Mouse (Mus musculus) limb, embryonic 14.5 days (tissue): ENCODE measurements at regions not wholly inside any gene's neighbourhood (a gene's known extent, or its start where the extent isn't known, plus 50 kb on each side); places are given as distances from the start of the nearest gene placed in this dataset.

Source experiments
- ATAC-seq: fragments of 200-750 bp; cut with Nextera tagmentation; 2 replicates; pipeline ENCODE4 v1.8.0; 2017; ENCODE audit warnings: low read depth, moderate number of reproducible peaks, moderate TSS enrichment; ENCODE audit not compliant: low FRiP score
- DNase-seq: peaks from one replicate; pipeline ENCODE4 v3.0.0-alpha.2; 2015; ENCODE audit warnings: low spot score
- H3K27ac ChIP-seq: fragments of 300-500 bp; sonication (generic); replicated peaks from 2 replicates; pipeline ENCODE4 v1.5.1; 2014; ENCODE audit warnings: low read depth, mild to moderate bottlenecking, low read length, moderate library complexity, mixed read lengths
- H3K27me3 ChIP-seq: fragments of 300-500 bp; sonication (generic); 2 replicates; pipeline ENCODE4 v1.6.1; 2014; ENCODE audit warnings: low read length, mixed read lengths; ENCODE audit not compliant: control insufficient read depth, insufficient read depth
- H3K36me3 ChIP-seq: fragments of 300-500 bp; sonication (generic); 2 replicates; pipeline ENCODE4 v1.6.1; 2014; ENCODE audit warnings: mild to moderate bottlenecking, low read length, moderate library complexity, mixed read lengths; ENCODE audit not compliant: control insufficient read depth, insufficient read depth
- H3K4me1 ChIP-seq: fragments of 300-500 bp; sonication (generic); 2 replicates; pipeline ENCODE4 v1.6.1; 2014; ENCODE audit warnings: antibody characterized with exemption, low read length, mixed read lengths; ENCODE audit not compliant: control insufficient read depth, insufficient read depth
- H3K4me2 ChIP-seq: fragments of 300-500 bp; sonication (generic); replicated peaks from 2 replicates; pipeline ENCODE4 v1.6.1; 2014; ENCODE audit warnings: low read depth, mild to moderate bottlenecking, low read length, moderate library complexity; ENCODE audit not compliant: severe bottlenecking
- H3K4me3 ChIP-seq: fragments of 300-500 bp; sonication (generic); replicated peaks from 2 replicates; pipeline ENCODE4 v1.5.1; 2014; ENCODE audit warnings: low read length
- H3K9ac ChIP-seq: fragments of 300-500 bp; sonication (generic); 2 replicates; pipeline ENCODE4 v1.6.1; 2014; ENCODE audit warnings: mild to moderate bottlenecking, low read depth, low read length, moderate library complexity; ENCODE audit not compliant: severe bottlenecking
- H3K9me3 ChIP-seq: fragments of 300-500 bp; sonication (generic); 2 replicates; pipeline ENCODE4 v1.6.1; 2016; ENCODE audit warnings: low read length; ENCODE audit not compliant: control insufficient read depth
- POLR2A ChIP-seq: fragments of 200-500 bp; IDR thresholded peaks from 2 replicates; pipeline ENCODE4 v1.8.0; 2012; ENCODE audit warnings: inconsistent platforms, mild to moderate bottlenecking, moderate library complexity, borderline replicate concordance; ENCODE audit not compliant: insufficient read depth, insufficient read length; ENCODE audit errors: extremely low read depth
- WGBS: fragments of 180-500 bp; shearing (Covaris S2); extraction: QIAGEN DNeasy Blood & Tissue Kit; methylation state at CpG from one replicate; pipeline ENCODE4 v1.1.7; 2014; 5-methylcytosine and 5-hydroxymethylcytosine counted together

- H3K4me1 ChIP-seq: no peaks in the 10 kb centered on the region
- H3K36me3 ChIP-seq: no peaks in the 10 kb centered on the region
- TF ChIP-seq POLR2A: no peak
- H3K27ac ChIP-seq: no peak overlapping the region
- ATAC-seq (no peak), DNase-seq (no peak)
- H3K9ac ChIP-seq: no peak overlapping the region
- H3K4me2 ChIP-seq: no peak overlapping the region
- H3K27me3 ChIP-seq: no peaks in the 10 kb centered on the region
- H3K4me3 ChIP-seq: no peak overlapping the region
- H3K9me3 ChIP-seq: no peaks in the 10 kb centered on the region
These were observed 490.1 kb upstream of the Syt1 start for GRCm38 (mm10) chr10:109500861-109501260.

- no peak overlapping the region for H3K27ac ChIP-seq
- no peaks in the 10 kb centered on the region for H3K36me3 ChIP-seq
- no peaks in the 10 kb centered on the region for H3K4me1 ChIP-seq
- no peak overlapping the region for H3K4me2 ChIP-seq
- no peaks in the 10 kb centered on the region for H3K9me3 ChIP-seq
- no peak overlapping the region for H3K4me3 ChIP-seq
- H3K9ac ChIP-seq: no peak overlapping the region
- no peak for TF ChIP-seq POLR2A
- no peak for DNase-seq
- H3K27me3 ChIP-seq: no peaks in the 10 kb centered on the region
- ATAC-seq: no peak
- WGBS: 62% methylated on average over 3 of the region's 3 CpGs
These were observed 487.5 kb upstream of the Syt1 start for GRCm38 (mm10) chr10:109498301-109498700.

- Histone ChIP-seq H3K27ac (no peak overlapping the region), H3K4me2 (no peak overlapping the region), H3K4me3 (no peak overlapping the region), H3K4me1 (no peaks in the 10 kb centered on the region), H3K27me3 (no peaks in the 10 kb centered on the region), H3K9me3 (no peaks in the 10 kb centered on the region), H3K9ac (no peak overlapping the region), H3K36me3 (no peaks in the 10 kb centered on the region)
- ATAC-seq (no peak), DNase-seq (peak; percentile 64)
- no peak for TF ChIP-seq POLR2A
- 81% methylated on average over 10 of the region's 10 CpGs for WGBS
These were observed 485.4 kb upstream of the Syt1 start for GRCm38 (mm10) chr10:109496161-109496560.

- Histone ChIP-seq H3K4me3 (no peak overlapping the region), H3K27ac (no peak overlapping the region), H3K27me3 (no peaks in the 10 kb centered on the region), H3K36me3 (no peaks in the 10 kb centered on the region), H3K4me2 (no peak overlapping the region), H3K4me1 (no peaks in the 10 kb centered on the region), H3K9ac (no peak overlapping the region), H3K9me3 (no peaks in the 10 kb centered on the region)
- no peak for ATAC-seq
- TF ChIP-seq POLR2A: no peak
- WGBS: 89% methylated on average over 4 of the region's 4 CpGs
- no peak for DNase-seq
These were observed 480.0 kb upstream of the Syt1 start for GRCm38 (mm10) chr10:109490765-109491164.

GRCm38 (mm10) chr10:109488000-109488399, 477.2 kb upstream of the Syt1 start:
- no peaks in the 10 kb centered on the region for H3K36me3 ChIP-seq
- DNase-seq: no peak
- H3K27ac ChIP-seq: no peak overlapping the region
- no peak overlapping the region for H3K4me3 ChIP-seq
- H3K27me3 ChIP-seq: no peaks in the 10 kb centered on the region
- no peak overlapping the region for H3K4me2 ChIP-seq
- H3K4me1 ChIP-seq: no peaks in the 10 kb centered on the region
- WGBS: 88% methylated on average over 1 of the region's 1 CpGs
- no peak for TF ChIP-seq POLR2A
- no peak for ATAC-seq
- no peak overlapping the region for H3K9ac ChIP-seq
- no peaks in the 10 kb centered on the region for H3K9me3 ChIP-seq

GRCm38 (mm10) chr10:109486917-109487604, 476.3 kb upstream of the Syt1 start:
- no peak for ATAC-seq

More at GRCm38 (mm10) chr10:109486917-109487604, 476.3 kb upstream of the Syt1 start:
- Histone ChIP-seq H3K9ac (no peak overlapping the region), H3K9me3 (no peaks in the 10 kb centered on the region), H3K27ac (no peak overlapping the region), H3K4me1 (no peaks in the 10 kb centered on the region), H3K4me3 (no peak overlapping the region), H3K36me3 (no peaks in the 10 kb centered on the region), H3K4me2 (no peak overlapping the region), H3K27me3 (no peaks in the 10 kb centered on the region)
- no peak for DNase-seq
- 79% methylated on average over 7 of the region's 7 CpGs for WGBS
- TF ChIP-seq POLR2A: no peak
